Mouse (Mus musculus): ENCODE measurements around the gene Stn1. TPM values are rescaled to one million over a fixed set of nuclear protein-coding genes. Genes with fewer than 3 reads are reported as not detected.

The Stn1 gene
- polyA plus RNA-seq, 1 experiment from 2014 or later = 60.6 TPM

DNA sequence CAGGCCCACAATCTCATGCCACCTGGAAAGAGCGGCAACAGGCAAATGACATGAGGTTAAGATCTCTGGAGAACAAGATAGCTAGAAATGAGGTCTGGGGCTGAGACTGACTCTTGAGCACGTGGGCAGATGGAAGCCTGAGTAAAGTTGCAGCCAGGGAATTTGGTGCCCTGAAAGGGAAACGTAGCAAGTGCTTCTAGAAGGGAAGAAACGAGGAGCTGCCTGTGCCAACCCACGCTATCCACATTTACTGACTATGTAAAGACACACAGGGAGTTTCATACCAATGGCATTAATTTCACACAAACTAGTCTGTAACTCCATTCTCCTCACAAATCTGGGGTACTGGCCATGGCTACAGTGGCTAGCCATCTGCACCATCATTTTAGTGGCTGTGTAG is 37.5 kb downstream of the Stn1 start:
- H3K27me3 ChIP-seq (ENCODE audit: control insufficient read depth, insufficient read depth, low read length) = no peaks in the 10 kb centered on the region
- H3K9me3 ChIP-seq (ENCODE audit: control insufficient read depth, low read length) = no peaks in the 10 kb centered on the region
- no peak overlapping the region for H3K4me3 ChIP-seq (ENCODE audit: low read depth, low read length)
- DNase-seq (ENCODE audit: low spot score) (no peak), ATAC-seq (ENCODE audit: insufficient number of reproducible peaks, low FRiP score, low TSS enrichment, low read depth) (no peak)
- WGBS = 88% methylated on average over 5 of the region's 5 CpGs
- no peak overlapping the region for H3K9ac ChIP-seq (ENCODE audit: low read length)
- no peak overlapping the region for H3K4me2 ChIP-seq (ENCODE audit: low read depth, severe bottlenecking)
- H3K27ac ChIP-seq (replicated peaks; ENCODE audit: low read depth, low read length) = peak overlapping the region; percentile 43; the same call in 1 of the 2 replicates
- H3K4me1 ChIP-seq (ENCODE audit: control insufficient read depth, insufficient read depth, low read length) = peaks cover 22% of the 10 kb centered on the region
- no peaks in the 10 kb centered on the region; the same call in 1 of the 2 replicates for H3K36me3 ChIP-seq (ENCODE audit: control insufficient read depth, insufficient read depth, low read length)

DNA sequence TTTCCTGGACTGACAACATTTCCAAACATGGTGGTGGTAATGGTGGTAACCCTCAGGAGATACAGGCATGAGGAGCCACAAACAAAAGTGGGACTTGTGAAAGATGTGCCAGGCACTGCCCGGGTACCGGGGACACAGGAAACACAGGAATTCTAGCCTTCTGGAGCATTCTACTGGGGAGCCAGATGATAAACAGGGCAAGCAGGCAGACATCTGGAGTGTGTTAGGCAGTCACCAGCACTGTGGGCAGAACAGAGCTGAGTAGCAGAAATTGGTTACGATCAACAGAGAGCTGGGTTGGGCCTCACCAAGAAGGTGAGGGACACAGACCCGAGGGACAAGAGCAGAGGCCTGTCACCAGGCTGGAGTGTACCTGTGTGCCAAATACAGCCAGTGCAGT is 38.4 kb downstream of the Stn1 start:
- 9% methylated on average over 4 of the region's 4 CpGs for WGBS
- Histone ChIP-seq H3K36me3 (ENCODE audit: control insufficient read depth, insufficient read depth, low read length) (no peaks in the 10 kb centered on the region; the same call in 1 of the 2 replicates), H3K27me3 (ENCODE audit: control insufficient read depth, insufficient read depth, low read length) (no peaks in the 10 kb centered on the region), H3K9ac (ENCODE audit: low read length) (no peak overlapping the region), H3K27ac (replicated peaks; ENCODE audit: low read depth, low read length) (peak overlapping the region; percentile 43), H3K4me1 (ENCODE audit: control insufficient read depth, insufficient read depth, low read length) (peaks cover 22% of the 10 kb centered on the region), H3K4me3 (ENCODE audit: low read depth, low read length) (no peak overlapping the region), H3K4me2 (ENCODE audit: low read depth, severe bottlenecking) (no peak overlapping the region), H3K9me3 (ENCODE audit: control insufficient read depth, low read length) (no peaks in the 10 kb centered on the region)
- DNase-seq (ENCODE audit: low spot score) = peak; percentile 70
- 0 out of 2 replicates have a peak, but pooled peaks have one; percentile 62 for ATAC-seq (ENCODE audit: insufficient number of reproducible peaks, low FRiP score, low TSS enrichment, low read depth)

DNA sequence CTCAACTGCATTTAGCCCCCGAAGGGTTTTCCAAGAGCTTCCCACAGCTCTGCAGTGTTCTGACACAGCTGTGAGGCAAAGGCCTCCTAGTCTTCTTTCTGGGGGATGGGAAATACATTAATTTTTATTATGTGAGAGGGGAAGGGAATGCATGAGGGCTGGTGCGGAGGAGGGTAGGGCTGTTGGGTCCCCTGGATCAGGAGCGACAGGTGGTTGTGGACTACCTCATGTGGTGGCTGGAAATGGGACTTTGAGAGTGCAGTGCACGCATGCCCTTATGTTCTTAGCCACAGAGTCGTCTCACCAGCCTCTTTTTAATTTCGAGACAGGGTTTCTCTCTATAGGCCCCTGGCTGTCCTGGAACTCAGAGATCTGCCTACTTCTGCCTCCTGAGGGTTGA is 39.6 kb downstream of the Stn1 start:
- Histone ChIP-seq H3K27ac (replicated peaks; ENCODE audit: low read depth, low read length) (0 out of 2 replicates have a peak overlapping the region, but pooled peaks have one; percentile 10), H3K27me3 (ENCODE audit: control insufficient read depth, insufficient read depth, low read length) (no peaks in the 10 kb centered on the region), H3K4me3 (ENCODE audit: low read depth, low read length) (no peak overlapping the region), H3K36me3 (ENCODE audit: control insufficient read depth, insufficient read depth, low read length) (no peaks in the 10 kb centered on the region; the same call in 1 of the 2 replicates), H3K9ac (ENCODE audit: low read length) (no peak overlapping the region), H3K4me1 (ENCODE audit: control insufficient read depth, insufficient read depth, low read length) (peaks cover 24% of the 10 kb centered on the region), H3K4me2 (ENCODE audit: low read depth, severe bottlenecking) (no peak overlapping the region), H3K9me3 (ENCODE audit: control insufficient read depth, low read length) (no peaks in the 10 kb centered on the region)
- DNase-seq (ENCODE audit: low spot score) = no peak
- no peak for ATAC-seq (ENCODE audit: insufficient number of reproducible peaks, low FRiP score, low TSS enrichment, low read depth)
- 56% methylated on average over 6 of the region's 6 CpGs for WGBS

DNA sequence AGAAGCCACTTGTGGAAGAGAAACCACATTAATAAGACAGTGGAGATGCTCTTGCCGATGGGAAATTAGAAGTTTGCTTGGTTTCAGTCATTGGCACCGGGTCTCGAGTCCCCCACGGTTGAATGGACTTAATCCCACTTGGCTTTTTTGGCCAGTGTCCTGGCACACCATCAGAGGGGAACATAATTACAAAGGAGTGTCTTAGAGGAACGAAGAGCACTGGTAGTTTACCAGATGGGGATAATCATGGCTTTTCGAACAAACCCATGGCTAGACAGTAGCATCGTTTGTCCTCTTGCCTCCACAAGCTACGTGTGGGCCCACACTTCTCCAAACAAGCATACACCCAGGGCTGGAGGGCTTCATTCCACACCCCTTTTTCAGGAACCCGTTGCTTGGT is 40.0 kb downstream of the Stn1 start:
- peaks cover 24% of the 10 kb centered on the region for H3K4me1 ChIP-seq (ENCODE audit: control insufficient read depth, insufficient read depth, low read length)
- ATAC-seq (ENCODE audit: insufficient number of reproducible peaks, low FRiP score, low TSS enrichment, low read depth) (no peak), DNase-seq (ENCODE audit: low spot score) (no peak)
- no peaks in the 10 kb centered on the region; the same call in 1 of the 2 replicates for H3K36me3 ChIP-seq (ENCODE audit: control insufficient read depth, insufficient read depth, low read length)
- WGBS = 78% methylated on average over 9 of the region's 9 CpGs
- H3K27ac ChIP-seq (replicated peaks; ENCODE audit: low read depth, low read length) = 0 out of 2 replicates have a peak overlapping the region, but pooled peaks have one; percentile 10
- H3K9ac ChIP-seq (ENCODE audit: low read length) = no peak overlapping the region
- no peak overlapping the region for H3K4me2 ChIP-seq (ENCODE audit: low read depth, severe bottlenecking)
- no peak overlapping the region for H3K4me3 ChIP-seq (ENCODE audit: low read depth, low read length)
- no peaks in the 10 kb centered on the region for H3K27me3 ChIP-seq (ENCODE audit: control insufficient read depth, insufficient read depth, low read length)
- no peaks in the 10 kb centered on the region for H3K9me3 ChIP-seq (ENCODE audit: control insufficient read depth, low read length)

DNA sequence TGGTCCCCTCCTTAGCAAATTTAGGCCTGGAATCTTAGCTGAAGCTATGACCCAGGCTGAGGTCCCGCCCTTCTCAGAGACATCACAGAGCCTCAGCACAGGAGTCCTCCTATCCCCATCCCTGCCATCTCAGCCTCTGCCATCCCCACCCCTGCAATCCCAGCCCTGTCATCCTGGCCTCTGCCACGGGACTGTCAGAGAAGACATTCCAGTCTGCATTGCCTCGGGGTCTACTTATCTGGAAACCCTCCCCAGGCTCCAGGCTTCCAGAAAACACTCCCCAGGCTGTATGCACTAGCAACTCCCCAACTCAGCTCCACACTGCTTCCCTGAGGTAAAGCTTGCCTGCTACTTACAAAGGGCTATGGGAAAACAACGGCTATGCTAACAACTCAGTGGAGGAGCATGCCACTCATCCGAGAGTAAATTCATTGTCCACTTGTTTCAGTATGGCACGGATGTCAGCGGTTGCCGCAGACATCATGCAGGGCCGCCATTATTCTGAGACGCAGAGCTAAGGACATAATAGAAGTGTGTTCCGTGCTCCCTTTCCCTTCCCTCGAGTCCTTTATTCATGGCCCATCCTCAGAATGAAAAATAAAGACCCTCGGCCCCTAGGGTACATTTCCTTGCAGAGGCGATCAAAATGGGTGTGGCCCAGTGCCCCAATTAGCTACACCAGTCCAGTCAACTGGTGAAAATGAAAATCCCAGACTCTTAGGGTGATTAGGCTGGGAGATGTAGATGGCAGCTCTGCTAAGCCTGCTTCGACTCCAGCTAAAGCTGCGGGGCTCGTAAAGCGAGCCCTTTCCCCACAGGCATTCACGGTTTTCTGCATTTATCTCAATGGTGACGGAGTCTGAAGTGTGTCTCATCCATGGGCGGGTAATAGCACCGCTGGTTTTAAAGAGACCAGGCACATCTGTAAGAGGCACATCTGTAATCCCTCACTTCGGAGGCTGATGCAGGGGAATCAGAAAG is 44.0 kb downstream of the Stn1 start:
- DNase-seq (ENCODE audit: low spot score) = no peak
- Histone ChIP-seq H3K36me3 (ENCODE audit: control insufficient read depth, insufficient read depth, low read length) (no peaks in the 10 kb centered on the region), H3K9me3 (ENCODE audit: control insufficient read depth, low read length) (no peaks in the 10 kb centered on the region; the same call in 1 of the 2 replicates), H3K4me1 (ENCODE audit: control insufficient read depth, insufficient read depth, low read length) (peaks cover 11% of the 10 kb centered on the region), H3K27me3 (ENCODE audit: control insufficient read depth, insufficient read depth, low read length) (no peaks in the 10 kb centered on the region), H3K4me3 (ENCODE audit: low read depth, low read length) (no peak overlapping the region), H3K4me2 (ENCODE audit: low read depth, severe bottlenecking) (no peak overlapping the region), H3K9ac (ENCODE audit: low read length) (peak overlapping the region; percentile 17; the same call in 1 of the 2 replicates), H3K27ac (replicated peaks; ENCODE audit: low read depth, low read length) (no peak overlapping the region)
- ATAC-seq (ENCODE audit: insufficient number of reproducible peaks, low FRiP score, low TSS enrichment, low read depth) = no peak
- WGBS = 72% methylated on average over 23 of the region's 23 CpGs

DNA sequence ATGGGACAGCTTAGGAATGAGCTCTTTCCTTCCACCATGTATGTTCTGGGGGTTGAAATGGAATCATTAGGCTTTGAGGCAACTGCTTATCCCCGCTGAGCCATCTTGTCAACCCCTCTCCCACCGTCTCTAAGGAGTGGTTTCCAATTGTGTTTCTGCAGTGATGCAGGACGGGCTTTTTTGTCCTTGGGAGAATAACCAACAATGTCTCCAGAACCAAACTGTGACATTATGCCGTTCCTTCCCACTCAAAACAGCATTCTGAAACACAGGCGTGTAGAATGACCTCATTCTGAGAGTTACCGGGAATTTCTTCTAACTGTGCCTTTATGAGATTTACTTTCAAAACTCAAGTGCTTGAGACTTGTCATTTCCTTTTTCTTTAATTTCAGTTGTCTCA is 44.9 kb downstream of the Stn1 start:
- Histone ChIP-seq H3K27me3 (ENCODE audit: control insufficient read depth, insufficient read depth, low read length) (no peaks in the 10 kb centered on the region), H3K36me3 (ENCODE audit: control insufficient read depth, insufficient read depth, low read length) (no peaks in the 10 kb centered on the region), H3K27ac (replicated peaks; ENCODE audit: low read depth, low read length) (no peak overlapping the region), H3K9ac (ENCODE audit: low read length) (no peak overlapping the region), H3K4me3 (ENCODE audit: low read depth, low read length) (no peak overlapping the region), H3K9me3 (ENCODE audit: control insufficient read depth, low read length) (no peaks in the 10 kb centered on the region; the same call in 1 of the 2 replicates), H3K4me1 (ENCODE audit: control insufficient read depth, insufficient read depth, low read length) (peaks cover 6% of the 10 kb centered on the region), H3K4me2 (ENCODE audit: low read depth, severe bottlenecking) (no peak overlapping the region)
- DNase-seq (ENCODE audit: low spot score) (no peak), ATAC-seq (ENCODE audit: insufficient number of reproducible peaks, low FRiP score, low TSS enrichment, low read depth) (no peak)
- 92% methylated on average over 6 of the region's 6 CpGs for WGBS

DNA sequence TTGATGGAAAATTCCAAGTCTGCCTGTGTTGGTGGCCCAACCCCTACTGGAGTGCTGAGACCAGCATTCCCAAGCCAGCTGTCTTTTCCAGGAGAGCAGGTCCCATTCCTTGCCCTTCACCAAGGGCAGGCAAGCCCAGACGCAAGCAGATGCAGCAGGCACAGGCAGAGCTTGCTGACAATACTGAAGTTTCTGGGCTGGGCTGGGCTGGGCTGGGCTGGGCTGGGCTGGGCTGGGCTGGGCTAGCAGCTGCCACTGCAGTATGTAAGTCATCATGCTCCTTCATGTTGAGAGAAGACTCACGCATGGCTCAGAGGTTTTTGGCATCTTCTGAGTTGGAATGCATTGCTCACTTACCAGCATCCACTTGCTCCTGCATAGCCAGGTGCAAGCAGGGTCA is 45.5 kb downstream of the Stn1 start:
- H3K27me3 ChIP-seq (ENCODE audit: control insufficient read depth, insufficient read depth, low read length) = no peaks in the 10 kb centered on the region
- H3K27ac ChIP-seq (replicated peaks; ENCODE audit: low read depth, low read length) = no peak overlapping the region
- H3K9ac ChIP-seq (ENCODE audit: low read length) = no peak overlapping the region
- H3K4me3 ChIP-seq (ENCODE audit: low read depth, low read length) = no peak overlapping the region
- H3K9me3 ChIP-seq (ENCODE audit: control insufficient read depth, low read length) = no peaks in the 10 kb centered on the region; the same call in 1 of the 2 replicates
- no peak for DNase-seq (ENCODE audit: low spot score)
- H3K4me2 ChIP-seq (ENCODE audit: low read depth, severe bottlenecking) = no peak overlapping the region
- 89% methylated on average over 2 of the region's 2 CpGs for WGBS
- ATAC-seq (ENCODE audit: insufficient number of reproducible peaks, low FRiP score, low TSS enrichment, low read depth) = no peak
- H3K4me1 ChIP-seq (ENCODE audit: control insufficient read depth, insufficient read depth, low read length) = peaks cover 2% of the 10 kb centered on the region; the same call in 1 of the 2 replicates
- no peaks in the 10 kb centered on the region for H3K36me3 ChIP-seq (ENCODE audit: control insufficient read depth, insufficient read depth, low read length)

DNA sequence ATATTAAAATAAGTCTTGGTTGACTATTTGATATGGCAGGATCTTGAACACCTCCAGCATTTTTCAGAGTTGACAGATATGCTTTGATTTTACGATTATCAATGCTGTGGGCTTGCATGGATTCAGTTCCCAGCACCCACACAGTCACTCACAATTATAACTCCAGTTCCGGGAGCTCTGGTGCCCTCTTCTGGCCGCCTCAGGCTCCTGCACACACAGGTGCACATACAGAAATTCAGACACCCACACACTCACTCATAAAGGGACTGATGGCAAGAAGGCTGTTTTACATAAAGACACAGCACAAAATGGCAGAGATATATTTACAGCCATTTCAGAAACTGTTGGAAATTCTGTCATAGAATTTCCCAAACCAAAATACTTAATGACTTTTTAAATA is 48.1 kb downstream of the Stn1 start:
- Histone ChIP-seq H3K9me3 (ENCODE audit: control insufficient read depth, low read length) (no peaks in the 10 kb centered on the region; the same call in 1 of the 2 replicates), H3K4me3 (ENCODE audit: low read depth, low read length) (no peak overlapping the region), H3K36me3 (ENCODE audit: control insufficient read depth, insufficient read depth, low read length) (no peaks in the 10 kb centered on the region), H3K9ac (ENCODE audit: low read length) (no peak overlapping the region), H3K27ac (replicated peaks; ENCODE audit: low read depth, low read length) (no peak overlapping the region), H3K4me1 (ENCODE audit: control insufficient read depth, insufficient read depth, low read length) (peaks cover 5% of the 10 kb centered on the region; the same call in 1 of the 2 replicates), H3K4me2 (ENCODE audit: low read depth, severe bottlenecking) (no peak overlapping the region), H3K27me3 (ENCODE audit: control insufficient read depth, insufficient read depth, low read length) (no peaks in the 10 kb centered on the region)
- 84% methylated on average over 3 of the region's 3 CpGs for WGBS
- DNase-seq (ENCODE audit: low spot score) (no peak), ATAC-seq (ENCODE audit: insufficient number of reproducible peaks, low FRiP score, low TSS enrichment, low read depth) (no peak)
